Mouse (Mus musculus): ENCODE measurements around the gene Pkn2. TPM values are rescaled to one million over a fixed set of nuclear protein-coding genes. Genes with fewer than 3 reads are reported as not detected.

The Pkn2 gene
- polyA plus RNA-seq, 1 experiment from 2014 or later: 34.6 TPM

DNA sequence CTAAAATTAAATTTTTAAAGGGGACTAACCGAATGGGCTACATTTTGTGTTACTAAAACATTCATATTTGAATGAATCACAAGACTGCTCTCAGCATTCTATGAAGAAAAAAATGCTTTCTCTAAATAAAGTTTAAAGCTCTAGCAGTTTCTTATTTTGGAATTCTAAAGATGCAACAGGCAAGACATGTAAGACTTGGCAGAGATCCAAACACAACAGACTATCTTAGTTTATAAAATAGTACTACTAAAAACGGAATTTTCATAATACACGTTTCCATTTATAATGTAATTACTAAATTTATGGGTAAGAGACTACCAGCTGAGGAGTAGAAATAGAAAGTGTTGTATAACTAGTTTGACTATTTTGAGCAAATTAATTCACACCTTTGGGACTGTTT, 30.2 kb downstream of the Pkn2 start:
- H3K4me3 ChIP-seq (ENCODE audit: low read length): no peak overlapping the region
- no peaks in the 10 kb centered on the region for H3K36me3 ChIP-seq (ENCODE audit: insufficient read depth, low read length)
- no peaks in the 10 kb centered on the region for H3K27me3 ChIP-seq (ENCODE audit: insufficient read depth, low read length)
- ATAC-seq (ENCODE audit: low FRiP score, low TSS enrichment): no peak
- H3K4me2 ChIP-seq (replicated peaks; ENCODE audit: low read depth, low read length): no peak overlapping the region
- peaks cover 4% of the 10 kb centered on the region; the same call in 1 of the 2 replicates for H3K4me1 ChIP-seq (ENCODE audit: insufficient read depth, low read length)
- 62% methylated on average over 3 of the region's 3 CpGs for WGBS
- H3K27ac ChIP-seq (ENCODE audit: low read length): no peak overlapping the region
- H3K9ac ChIP-seq (replicated peaks; ENCODE audit: low read length): no peak overlapping the region
- H3K9me3 ChIP-seq (ENCODE audit: low read length): no peaks in the 10 kb centered on the region

- no peak for ATAC-seq (ENCODE audit: low FRiP score, low TSS enrichment)
- H3K4me1 ChIP-seq (ENCODE audit: insufficient read depth, low read length): peaks cover 7% of the 10 kb centered on the region
- H3K4me2 ChIP-seq (replicated peaks; ENCODE audit: low read depth, low read length): no peak overlapping the region
- H3K36me3 ChIP-seq (ENCODE audit: insufficient read depth, low read length): peaks cover 8% of the 10 kb centered on the region; the same call in 1 of the 2 replicates
- H3K27ac ChIP-seq (ENCODE audit: low read length): no peak overlapping the region
- H3K9me3 ChIP-seq (ENCODE audit: low read length): no peaks in the 10 kb centered on the region
- no peak overlapping the region for H3K9ac ChIP-seq (replicated peaks; ENCODE audit: low read length)
- H3K4me3 ChIP-seq (ENCODE audit: low read length): no peak overlapping the region
- 86% methylated on average over 4 of the region's 4 CpGs for WGBS
- no peaks in the 10 kb centered on the region for H3K27me3 ChIP-seq (ENCODE audit: insufficient read depth, low read length)
These were observed 41.8 kb downstream of the Pkn2 start for GRCm38 (mm10) chr3:142839961-142840360.

GRCm38 (mm10) chr3:142834761-142835160, 47.0 kb downstream of the Pkn2 start:
- no peak overlapping the region for H3K4me3 ChIP-seq (ENCODE audit: low read length)
- H3K27ac ChIP-seq (ENCODE audit: low read length): no peak overlapping the region
- H3K9ac ChIP-seq (replicated peaks; ENCODE audit: low read length): no peak overlapping the region
- peaks cover 8% of the 10 kb centered on the region; the same call in 1 of the 2 replicates for H3K36me3 ChIP-seq (ENCODE audit: insufficient read depth, low read length)
- H3K4me1 ChIP-seq (ENCODE audit: insufficient read depth, low read length): peaks cover 7% of the 10 kb centered on the region
- no peak overlapping the region for H3K4me2 ChIP-seq (replicated peaks; ENCODE audit: low read depth, low read length)
- WGBS: 90% methylated on average over 4 of the region's 4 CpGs
- no peaks in the 10 kb centered on the region for H3K9me3 ChIP-seq (ENCODE audit: low read length)
- H3K27me3 ChIP-seq (ENCODE audit: insufficient read depth, low read length): no peaks in the 10 kb centered on the region
- no peak for ATAC-seq (ENCODE audit: low FRiP score, low TSS enrichment)

DNA sequence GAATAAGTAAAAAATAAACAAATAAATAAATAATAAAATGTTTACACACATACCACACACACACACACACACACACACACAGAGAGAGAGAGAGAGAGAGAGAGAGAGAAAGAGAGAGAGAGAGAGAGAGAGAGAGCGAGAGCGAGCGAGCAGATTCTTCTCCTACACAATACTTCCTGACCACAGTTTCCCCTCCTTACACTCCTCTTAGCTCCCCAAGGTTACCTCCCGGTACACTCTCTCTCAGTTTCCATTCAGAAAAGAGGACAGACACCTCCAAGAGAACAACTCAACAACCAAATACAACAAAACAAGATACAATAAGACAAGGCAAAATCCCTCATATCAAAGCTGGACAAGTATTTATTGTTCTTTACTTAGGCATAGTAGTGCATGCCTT, 47.8 kb downstream of the Pkn2 start:
- no peak overlapping the region for H3K27ac ChIP-seq (ENCODE audit: low read length)
- ATAC-seq (ENCODE audit: low FRiP score, low TSS enrichment): no peak
- H3K9me3 ChIP-seq (ENCODE audit: low read length): no peaks in the 10 kb centered on the region
- peaks cover 8% of the 10 kb centered on the region; the same call in 1 of the 2 replicates for H3K36me3 ChIP-seq (ENCODE audit: insufficient read depth, low read length)
- no peaks in the 10 kb centered on the region for H3K27me3 ChIP-seq (ENCODE audit: insufficient read depth, low read length)
- 90% methylated on average over 4 of the region's 4 CpGs for WGBS
- H3K4me3 ChIP-seq (ENCODE audit: low read length): no peak overlapping the region
- peaks cover 7% of the 10 kb centered on the region for H3K4me1 ChIP-seq (ENCODE audit: insufficient read depth, low read length)
- no peak overlapping the region for H3K9ac ChIP-seq (replicated peaks; ENCODE audit: low read length)
- H3K4me2 ChIP-seq (replicated peaks; ENCODE audit: low read depth, low read length): no peak overlapping the region

- ATAC-seq (ENCODE audit: low FRiP score, low TSS enrichment): no peak
- H3K9me3 ChIP-seq (ENCODE audit: low read length): no peaks in the 10 kb centered on the region
- H3K27ac ChIP-seq (ENCODE audit: low read length): no peak overlapping the region
- H3K36me3 ChIP-seq (ENCODE audit: insufficient read depth, low read length): peaks cover 11% of the 10 kb centered on the region; the same call in 1 of the 2 replicates
- H3K4me1 ChIP-seq (ENCODE audit: insufficient read depth, low read length): peaks cover 7% of the 10 kb centered on the region
- H3K4me3 ChIP-seq (ENCODE audit: low read length): no peak overlapping the region
- WGBS: 92% methylated on average over 3 of the region's 3 CpGs
- no peak overlapping the region for H3K4me2 ChIP-seq (replicated peaks; ENCODE audit: low read depth, low read length)
- H3K27me3 ChIP-seq (ENCODE audit: insufficient read depth, low read length): no peaks in the 10 kb centered on the region
- H3K9ac ChIP-seq (replicated peaks; ENCODE audit: low read length): no peak overlapping the region
These were observed 48.9 kb downstream of the Pkn2 start for GRCm38 (mm10) chr3:142832910-142833309.

GRCm38 (mm10) chr3:142826449-142827146, 55.2 kb downstream of the Pkn2 start:
- ATAC-seq (ENCODE audit: low FRiP score, low TSS enrichment): no peak
- WGBS: 90% methylated on average over 4 of the region's 4 CpGs
- H3K36me3 ChIP-seq (ENCODE audit: insufficient read depth, low read length): peaks cover 15% of the 10 kb centered on the region

GRCm38 (mm10) chr3:142823606-142824005, 58.2 kb downstream of the Pkn2 start:
- ATAC-seq (ENCODE audit: low FRiP score, low TSS enrichment): no peak
- no peak overlapping the region for H3K27ac ChIP-seq (ENCODE audit: low read length)
- 90% methylated on average over 1 of the region's 1 CpGs for WGBS
- no peaks in the 10 kb centered on the region for H3K27me3 ChIP-seq (ENCODE audit: insufficient read depth, low read length)
- H3K4me3 ChIP-seq (ENCODE audit: low read length): no peak overlapping the region
- no peaks in the 10 kb centered on the region for H3K9me3 ChIP-seq (ENCODE audit: low read length)
- peaks cover 19% of the 10 kb centered on the region for H3K36me3 ChIP-seq (ENCODE audit: insufficient read depth, low read length)
- no peaks in the 10 kb centered on the region for H3K4me1 ChIP-seq (ENCODE audit: insufficient read depth, low read length)
- H3K9ac ChIP-seq (replicated peaks; ENCODE audit: low read length): no peak overlapping the region
- H3K4me2 ChIP-seq (replicated peaks; ENCODE audit: low read depth, low read length): no peak overlapping the region

More at GRCm38 (mm10) chr3:142826449-142827146, 55.2 kb downstream of the Pkn2 start:
- Histone ChIP-seq H3K9ac (replicated peaks; ENCODE audit: low read length) (no peak overlapping the region), H3K4me3 (ENCODE audit: low read length) (no peak overlapping the region), H3K4me2 (replicated peaks; ENCODE audit: low read depth, low read length) (no peak overlapping the region), H3K9me3 (ENCODE audit: low read length) (no peaks in the 10 kb centered on the region), H3K27ac (ENCODE audit: low read length) (no peak overlapping the region), H3K27me3 (ENCODE audit: insufficient read depth, low read length) (no peaks in the 10 kb centered on the region), H3K4me1 (ENCODE audit: insufficient read depth, low read length) (no peaks in the 10 kb centered on the region)

DNA sequence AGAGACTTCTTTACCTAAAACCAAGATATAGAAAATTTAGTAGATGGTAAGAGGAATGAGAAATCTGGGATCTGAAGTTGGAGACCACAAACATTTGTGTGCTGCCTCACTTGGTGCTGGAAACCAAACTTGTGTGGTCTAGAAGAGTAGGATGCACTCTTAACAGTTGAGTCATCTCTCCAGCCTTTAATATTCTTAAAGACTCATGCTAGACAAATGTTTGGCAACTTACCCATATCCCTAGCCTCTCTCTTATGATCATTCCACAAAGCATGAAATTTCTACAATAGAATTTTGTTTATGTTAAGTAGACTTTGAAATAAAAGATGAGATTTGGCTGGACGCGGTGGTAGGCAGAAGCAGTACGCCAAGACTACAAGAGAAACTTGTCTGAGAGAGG, 64.3 kb downstream of the Pkn2 start:
- Histone ChIP-seq H3K27ac (ENCODE audit: low read length) (no peak overlapping the region), H3K9ac (replicated peaks; ENCODE audit: low read length) (no peak overlapping the region), H3K4me2 (replicated peaks; ENCODE audit: low read depth, low read length) (no peak overlapping the region), H3K9me3 (ENCODE audit: low read length) (no peaks in the 10 kb centered on the region), H3K4me3 (ENCODE audit: low read length) (no peak overlapping the region), H3K27me3 (ENCODE audit: insufficient read depth, low read length) (no peaks in the 10 kb centered on the region), H3K4me1 (ENCODE audit: insufficient read depth, low read length) (no peaks in the 10 kb centered on the region), H3K36me3 (ENCODE audit: insufficient read depth, low read length) (peaks cover 13% of the 10 kb centered on the region)
- ATAC-seq (ENCODE audit: low FRiP score, low TSS enrichment): no peak
- 95% methylated on average over 3 of the region's 3 CpGs for WGBS

DNA sequence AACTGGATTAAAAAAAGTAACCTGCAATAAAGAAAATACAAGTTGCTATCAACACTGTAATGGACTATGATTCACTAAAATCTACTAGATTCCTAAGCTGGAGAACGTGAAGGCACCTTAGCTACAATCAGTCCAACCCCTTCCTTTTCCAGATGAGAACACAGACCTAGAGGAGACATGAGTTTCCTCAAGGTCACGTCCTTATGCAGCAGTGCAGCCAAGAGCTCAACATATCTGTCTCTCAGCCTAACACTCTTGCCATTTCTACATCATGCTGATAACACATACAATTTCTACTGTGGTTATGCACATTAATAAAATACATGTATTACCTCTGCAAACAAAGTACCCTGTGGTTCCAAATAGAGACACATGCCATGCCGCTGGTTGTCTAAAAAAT, 70.2 kb downstream of the Pkn2 start:
- Histone ChIP-seq H3K4me1 (ENCODE audit: insufficient read depth, low read length) (no peaks in the 10 kb centered on the region), H3K27ac (ENCODE audit: low read length) (no peak overlapping the region), H3K4me3 (ENCODE audit: low read length) (no peak overlapping the region), H3K4me2 (replicated peaks; ENCODE audit: low read depth, low read length) (no peak overlapping the region), H3K9me3 (ENCODE audit: low read length) (no peaks in the 10 kb centered on the region), H3K36me3 (ENCODE audit: insufficient read depth, low read length) (peaks cover 24% of the 10 kb centered on the region), H3K27me3 (ENCODE audit: insufficient read depth, low read length) (no peaks in the 10 kb centered on the region), H3K9ac (replicated peaks; ENCODE audit: low read length) (no peak overlapping the region)
- 91% methylated on average over 3 of the region's 3 CpGs for WGBS
- no peak for ATAC-seq (ENCODE audit: low FRiP score, low TSS enrichment)

- 91% methylated on average over 3 of the region's 3 CpGs for WGBS
- no peak for ATAC-seq (ENCODE audit: low FRiP score, low TSS enrichment)
These were observed 86.2 kb downstream of the Pkn2 start for GRCm38 (mm10) chr3:142795587-142795986.

More at GRCm38 (mm10) chr3:142795587-142795986, 86.2 kb downstream of the Pkn2 start:
- H3K4me1 ChIP-seq (ENCODE audit: insufficient read depth, low read length): no peaks in the 10 kb centered on the region
- no peaks in the 10 kb centered on the region for H3K9me3 ChIP-seq (ENCODE audit: low read length)
- no peak overlapping the region for H3K9ac ChIP-seq (replicated peaks; ENCODE audit: low read length)
- no peak overlapping the region for H3K27ac ChIP-seq (ENCODE audit: low read length)
- no peak overlapping the region for H3K4me2 ChIP-seq (replicated peaks; ENCODE audit: low read depth, low read length)
- H3K27me3 ChIP-seq (ENCODE audit: insufficient read depth, low read length): no peaks in the 10 kb centered on the region
- H3K4me3 ChIP-seq (ENCODE audit: low read length): no peak overlapping the region
- H3K36me3 ChIP-seq (ENCODE audit: insufficient read depth, low read length): peaks cover 34% of the 10 kb centered on the region

Data from kidney, embryonic 16.5 days (tissue).